Mouse (Mus musculus): Measurements from ENCODE around the gene Diaph3.
"Not testable (repeated sequence)": the region's sequence is repeated elsewhere in the genome, so short reads cannot be mapped to it uniquely, and the experiment has no call there.

The Diaph3 gene

DNA sequence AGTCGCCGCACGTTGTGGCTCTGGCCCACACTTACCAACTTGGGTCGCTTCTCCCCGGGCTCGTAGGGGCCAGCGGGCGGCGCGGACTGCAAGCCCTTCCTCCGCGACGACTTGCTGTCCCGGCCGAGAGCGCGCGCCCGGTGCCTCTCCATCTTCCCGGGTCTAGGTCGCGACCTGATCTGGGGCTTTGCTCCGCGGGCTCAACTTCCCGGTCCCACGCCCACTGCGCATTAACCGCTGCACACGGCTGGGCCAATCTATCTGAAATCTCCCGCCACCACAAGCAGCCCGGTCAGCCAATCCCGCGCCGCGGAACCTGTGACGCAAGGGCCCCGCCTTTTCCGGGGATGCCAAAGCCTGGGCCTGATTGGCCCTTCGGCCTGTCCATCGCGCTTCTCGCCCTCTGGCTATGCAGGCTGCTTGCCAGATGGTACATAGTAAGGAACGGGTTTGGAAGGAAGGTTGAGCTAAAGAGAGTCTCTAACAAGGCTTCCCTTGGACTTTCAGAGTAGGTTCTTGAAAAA, at the start of gene Diaph3:
TSS of gene Diaph3 (minus strand) at position 273 of the 524 bp plus-strand sequence.
- DNase-seq, result peak; percentile 82

DNA sequence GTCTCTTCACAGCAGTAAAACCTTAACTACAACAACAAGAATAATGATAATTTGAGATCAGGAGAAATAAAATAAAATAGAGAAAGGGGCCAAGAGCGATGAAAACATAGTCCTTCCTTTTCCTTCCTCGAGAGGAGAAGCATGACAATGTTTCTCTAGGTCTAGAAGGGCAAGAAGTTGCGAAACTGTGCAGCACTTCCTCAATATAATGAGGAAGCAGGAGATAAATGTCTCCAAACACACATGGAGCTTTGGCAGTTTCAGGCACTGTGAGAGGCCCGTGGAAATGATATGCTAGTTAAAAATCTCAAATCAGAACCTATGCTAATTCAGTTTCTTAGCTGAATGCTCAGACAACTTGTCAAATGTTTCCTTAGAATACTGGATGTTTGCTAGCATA, 49.6 kb upstream of the Diaph3 start:
- DNase-seq, result no peak

DNA sequence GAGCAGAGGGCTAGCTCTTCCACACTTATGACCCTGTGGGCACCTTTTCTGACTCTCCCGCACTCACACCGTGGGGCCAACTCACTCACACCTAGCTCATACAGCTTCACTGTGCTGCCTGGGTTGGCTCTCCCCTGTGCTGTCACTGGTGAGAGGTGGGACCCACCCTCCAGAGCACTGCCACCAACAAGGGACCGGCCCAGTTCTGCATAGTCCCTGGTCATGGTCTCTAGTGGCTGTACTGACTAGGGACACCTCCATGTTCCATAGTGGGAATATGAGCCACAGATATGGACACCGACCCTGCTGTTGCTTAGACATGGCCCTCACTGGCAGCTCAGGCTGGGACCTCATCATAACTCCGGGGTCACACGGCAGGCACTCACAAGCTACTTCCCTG, 30.5 kb upstream of the Diaph3 start:
- no peak for DNase-seq

DNA sequence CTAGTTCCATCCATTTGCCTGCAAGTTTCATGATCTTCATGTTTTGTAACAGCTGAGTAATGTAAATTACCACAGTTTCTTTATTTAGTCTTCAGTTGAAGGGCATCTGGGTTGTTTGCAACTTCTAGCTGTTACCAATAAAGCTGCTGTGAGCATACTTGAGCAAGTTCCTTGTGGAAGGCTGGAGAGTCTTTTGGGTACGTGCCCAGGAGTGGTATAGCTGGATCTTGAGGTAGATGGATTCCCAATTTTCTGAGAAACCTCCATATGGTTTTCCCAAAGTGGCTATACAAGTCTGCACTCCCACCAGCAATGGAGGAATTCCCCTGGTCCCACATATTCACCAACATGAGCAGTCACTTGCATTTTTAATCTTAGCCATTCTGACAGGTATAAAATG, 28.1 kb upstream of the Diaph3 start:
- DNase-seq, result no peak

DNA sequence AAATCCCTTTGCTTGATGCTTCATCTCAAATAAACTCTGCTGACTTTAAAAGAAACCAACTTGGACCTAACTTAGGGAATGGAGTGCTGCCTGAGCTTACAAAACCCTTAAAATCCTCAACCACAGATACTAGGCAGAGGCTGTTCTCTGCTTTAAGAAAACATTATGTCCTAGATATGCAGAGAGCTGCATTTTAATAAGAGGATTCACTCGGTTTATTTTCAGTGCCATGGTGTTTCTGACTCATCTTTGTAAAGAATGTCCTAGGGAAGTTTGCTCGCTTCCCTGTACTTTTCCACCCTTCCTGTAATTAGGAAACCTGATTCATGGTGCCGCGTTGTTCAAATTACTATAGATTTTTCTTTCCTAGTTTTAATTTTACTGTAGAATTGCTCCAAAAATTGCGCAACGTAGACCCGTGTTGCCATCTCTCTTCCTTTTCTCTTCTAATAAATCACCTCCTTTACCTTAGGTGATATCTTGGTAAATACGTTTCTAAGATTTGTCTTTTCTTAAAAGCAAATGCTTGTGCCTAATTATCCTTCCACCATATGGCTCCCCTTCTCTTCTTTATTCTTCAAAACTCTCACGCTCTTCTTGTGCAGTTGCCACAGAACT, 14.7 kb upstream of the Diaph3 start:
- no peak for DNase-seq

DNA sequence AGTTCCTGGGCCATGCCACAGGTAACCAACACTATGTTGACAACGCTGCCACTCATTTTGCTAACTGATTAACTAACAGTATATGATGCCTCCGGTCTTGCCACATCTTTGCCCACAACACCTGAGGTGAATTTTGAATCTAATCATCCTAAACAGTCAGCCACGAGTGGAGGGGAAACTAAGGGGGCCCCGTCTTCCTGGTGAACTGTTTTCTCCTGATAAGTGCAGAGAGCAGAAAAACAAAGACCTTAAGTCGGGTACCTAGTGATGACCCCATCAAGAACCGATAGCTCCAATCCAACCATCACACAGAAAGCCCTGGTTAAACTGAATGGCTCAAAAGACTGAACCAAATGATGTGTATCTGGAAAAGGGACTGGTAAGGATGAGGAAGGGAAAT, 8.6 kb upstream of the Diaph3 start:
- DNase-seq, result no peak

DNA sequence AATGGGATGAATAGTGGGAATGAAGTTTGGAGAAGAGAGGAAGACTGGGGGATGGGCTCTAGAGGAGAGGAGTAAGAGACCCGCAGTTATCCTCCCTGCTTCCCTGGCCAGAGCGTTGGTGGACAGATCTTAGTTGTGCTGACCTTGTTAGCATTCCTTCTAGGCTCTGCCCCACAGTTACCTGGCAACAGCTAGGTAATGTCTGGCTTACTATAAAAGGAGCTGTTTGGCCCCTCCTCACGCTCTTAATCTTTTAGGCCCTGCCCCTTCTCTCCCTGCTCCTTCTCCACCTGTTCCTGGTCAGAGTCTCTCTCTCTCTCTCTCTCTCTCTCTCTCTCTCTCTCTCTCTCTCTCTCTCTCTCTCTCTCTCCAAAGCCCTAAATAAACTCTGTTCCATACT, 5.7 kb upstream of the Diaph3 start:
- DNase-seq, result no peak

DNA sequence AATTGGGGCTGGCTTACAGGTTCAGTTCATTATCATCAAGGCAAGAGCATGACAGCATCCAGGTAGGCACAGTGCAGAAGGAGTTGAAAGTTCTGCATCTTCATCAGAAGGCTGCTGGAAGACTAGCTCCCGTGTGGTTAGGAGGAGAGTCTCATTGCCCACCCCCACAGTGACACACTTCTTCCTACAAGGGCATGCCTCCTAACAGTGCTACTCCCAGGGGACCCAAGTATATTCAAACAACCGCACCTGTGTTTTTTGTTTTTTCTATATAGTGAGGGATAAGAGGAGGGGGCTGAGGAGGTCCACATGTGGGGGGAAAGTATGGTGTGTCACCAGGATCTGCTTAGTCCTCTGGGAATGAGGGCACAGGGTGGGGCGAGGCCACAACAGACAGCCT, 4.3 kb upstream of the Diaph3 start:
- no peak for DNase-seq

DNA sequence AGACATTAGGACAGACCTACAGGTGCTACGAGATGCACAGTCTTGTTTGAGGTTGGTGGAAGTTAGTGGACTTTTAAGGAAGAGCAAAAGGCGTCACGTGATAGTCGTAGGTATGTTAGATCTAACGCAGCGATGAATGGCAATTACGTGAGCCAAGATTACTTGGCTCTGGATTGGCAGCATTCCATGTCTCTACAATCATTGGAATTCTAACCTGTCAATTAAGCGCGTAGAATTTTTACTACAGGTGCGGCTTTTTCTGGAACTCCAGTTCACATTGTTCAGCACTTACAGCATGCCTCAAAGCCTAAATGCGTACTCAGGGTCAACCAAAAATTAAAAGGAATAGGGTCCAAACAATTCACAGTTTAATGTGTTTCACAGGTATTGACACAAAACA, 742 bp upstream of the Diaph3 start:
- no peak for DNase-seq

DNA sequence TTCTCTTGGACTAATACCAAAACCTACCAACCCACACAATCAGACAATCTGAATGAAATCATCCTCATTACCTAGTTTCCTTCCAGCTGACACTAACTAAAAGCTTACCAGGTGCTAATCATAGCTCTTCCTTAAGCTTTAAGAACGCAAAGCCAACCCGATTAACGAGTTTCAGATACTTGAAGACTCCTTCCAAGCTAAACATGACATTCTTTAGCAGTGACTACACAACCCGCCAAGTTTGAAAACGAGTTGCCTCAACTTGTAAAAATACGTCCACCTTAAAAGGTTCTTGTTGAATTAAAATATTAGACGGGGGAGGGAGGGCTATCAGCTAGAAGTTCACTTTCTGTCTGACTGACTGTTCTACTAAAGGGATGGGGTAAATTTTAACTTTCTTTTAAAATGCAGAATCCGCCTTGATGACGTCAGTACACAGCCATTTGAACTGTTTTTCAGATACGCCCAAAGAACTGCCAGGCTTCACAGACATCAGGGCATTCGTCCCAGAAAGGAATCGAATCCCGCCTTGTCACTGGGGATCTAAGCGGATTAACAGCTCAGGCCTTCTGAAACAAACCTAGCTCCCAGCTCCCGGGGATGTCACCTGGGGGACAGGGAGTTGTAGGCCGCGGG, 590 bp downstream of the Diaph3 start:
- DNase-seq, result peak; percentile 1

DNA sequence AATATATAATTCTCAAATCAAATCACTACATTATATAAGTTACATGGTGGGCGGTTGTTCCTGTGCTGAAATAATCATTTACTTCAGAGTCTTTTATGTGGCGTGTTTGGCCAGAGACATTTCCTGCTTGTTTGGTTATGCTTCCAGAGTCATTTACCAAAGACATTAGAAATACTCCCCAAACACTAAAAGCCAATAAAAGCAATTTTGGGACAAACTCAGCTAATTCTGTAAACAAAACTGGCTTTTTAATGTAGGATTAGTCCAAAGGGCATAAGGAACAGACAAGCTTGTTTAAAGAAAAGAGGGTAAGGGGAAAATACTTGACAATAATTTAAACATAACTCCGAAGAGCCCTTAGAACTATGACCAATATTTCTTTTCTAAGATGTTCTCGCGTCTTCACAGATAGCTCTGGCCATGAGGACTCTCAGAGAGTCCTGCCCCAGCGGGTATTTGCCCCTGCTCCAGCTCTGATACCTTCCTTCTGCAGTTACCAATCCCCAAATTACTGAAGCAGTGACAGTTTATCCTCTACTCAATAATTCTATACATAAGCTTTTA, 14.9 kb downstream of the Diaph3 start:
- no peak for DNase-seq

DNA sequence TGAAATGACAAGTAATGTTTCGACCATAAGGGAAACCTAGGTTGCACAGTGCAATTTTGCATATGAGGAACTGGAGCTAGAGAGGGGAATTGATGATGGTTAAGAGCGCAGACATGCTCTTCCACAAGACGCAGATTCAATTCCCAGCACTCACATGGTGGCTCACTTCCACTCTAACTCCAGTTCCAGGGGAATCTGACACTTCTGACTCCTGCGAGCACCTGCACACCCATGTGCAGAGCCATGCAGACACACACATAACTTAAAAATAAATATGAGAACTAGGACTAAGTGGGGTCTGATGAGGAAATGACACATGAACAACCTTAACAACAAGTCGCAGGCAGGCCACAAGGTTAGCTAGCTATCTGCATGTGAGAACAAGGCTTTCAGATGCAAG, 15.5 kb downstream of the Diaph3 start:
- DNase-seq, result no peak

DNA sequence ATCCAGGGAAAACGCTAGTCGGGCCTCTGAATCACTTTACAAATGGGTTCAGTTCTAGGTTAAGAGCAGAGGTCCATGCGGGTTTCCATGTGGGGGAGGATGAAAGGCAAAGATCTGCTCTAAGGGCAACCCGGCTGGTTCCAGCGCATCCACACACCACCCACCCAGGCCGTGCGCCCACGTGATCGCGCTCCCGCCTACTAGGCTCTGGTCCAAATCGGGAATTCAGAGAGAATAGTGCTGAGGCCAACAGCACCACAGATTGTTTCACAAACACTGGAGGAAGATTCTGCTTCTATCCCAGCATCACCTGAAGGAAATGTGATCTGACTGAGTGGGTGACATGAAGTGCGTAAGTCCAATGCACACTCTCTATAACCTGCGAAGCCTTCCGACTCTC, 17.9 kb downstream of the Diaph3 start:
- no peak for DNase-seq

DNA sequence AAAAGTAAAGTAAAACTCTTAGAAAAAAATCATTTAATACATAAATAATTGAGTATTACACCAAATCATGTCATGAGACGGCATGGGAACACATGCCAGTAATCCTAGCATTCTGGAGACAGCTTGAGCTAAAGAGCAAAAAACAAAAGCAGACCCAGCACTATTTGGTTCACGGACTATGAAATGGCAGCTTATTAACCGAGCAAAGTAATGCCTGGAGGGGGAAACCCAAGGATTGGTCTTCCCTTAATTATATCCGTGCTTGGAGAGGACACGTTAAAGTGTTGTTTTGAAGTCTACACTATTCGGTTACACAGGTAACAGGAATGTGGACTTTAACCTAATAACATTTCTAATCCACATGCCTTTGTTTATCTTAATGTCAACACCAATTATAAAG, 19.2 kb downstream of the Diaph3 start:
- DNase-seq, result no peak

DNA sequence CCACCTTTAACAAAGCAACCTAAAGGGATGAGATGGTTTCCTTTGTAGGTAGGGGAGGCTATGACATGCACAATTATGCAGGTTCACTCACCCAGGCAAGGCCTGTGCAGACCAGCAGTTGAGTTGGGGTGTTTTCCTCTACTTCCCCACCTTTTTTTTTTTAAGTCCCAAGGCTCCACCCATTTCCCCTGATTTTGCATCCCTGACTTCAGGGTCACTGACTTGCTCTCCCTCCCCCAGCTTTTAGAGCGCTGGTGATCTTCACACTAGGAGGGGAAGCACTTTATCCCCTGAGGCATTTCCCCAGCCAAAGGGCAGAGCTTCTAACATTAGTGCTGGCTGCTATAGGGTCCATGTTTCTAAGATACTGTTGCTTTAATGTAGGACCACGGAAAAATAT, 30.4 kb downstream of the Diaph3 start:
- no peak for DNase-seq

DNA sequence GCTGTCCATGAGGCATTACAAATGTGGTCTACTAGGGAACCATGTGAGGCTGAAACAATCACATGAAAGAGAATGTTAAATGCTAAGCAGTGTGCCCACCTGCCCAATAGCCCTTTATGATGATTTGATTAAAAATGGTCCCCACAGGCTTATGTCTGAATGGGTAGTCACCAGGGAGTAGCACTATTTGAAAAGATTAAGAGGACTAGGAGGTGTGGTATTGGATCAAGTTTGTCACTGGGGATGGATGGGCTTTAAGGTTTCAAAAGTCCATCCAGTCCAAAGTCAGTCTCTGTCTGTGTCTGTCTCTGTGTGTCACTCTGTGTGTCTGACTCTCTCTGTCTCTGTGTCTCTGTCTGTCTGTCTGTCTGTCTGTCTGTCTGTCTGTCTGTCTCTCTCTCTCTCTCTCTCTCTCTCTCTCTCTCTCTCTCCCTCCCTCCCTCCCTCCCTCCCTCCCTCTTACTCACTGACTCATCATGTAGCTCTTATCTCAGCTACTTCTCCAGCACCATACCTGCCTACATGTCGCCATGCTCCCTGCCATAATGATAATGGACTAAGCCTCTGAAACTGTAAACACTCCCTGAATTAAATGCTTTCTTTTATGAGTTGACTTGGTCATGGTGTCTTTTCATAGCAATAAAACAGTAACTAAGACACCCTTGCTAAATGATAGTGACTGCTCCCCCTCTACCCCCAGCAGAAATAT, 41.5 kb downstream of the Diaph3 start:
- DNase-seq, result no peak

DNA sequence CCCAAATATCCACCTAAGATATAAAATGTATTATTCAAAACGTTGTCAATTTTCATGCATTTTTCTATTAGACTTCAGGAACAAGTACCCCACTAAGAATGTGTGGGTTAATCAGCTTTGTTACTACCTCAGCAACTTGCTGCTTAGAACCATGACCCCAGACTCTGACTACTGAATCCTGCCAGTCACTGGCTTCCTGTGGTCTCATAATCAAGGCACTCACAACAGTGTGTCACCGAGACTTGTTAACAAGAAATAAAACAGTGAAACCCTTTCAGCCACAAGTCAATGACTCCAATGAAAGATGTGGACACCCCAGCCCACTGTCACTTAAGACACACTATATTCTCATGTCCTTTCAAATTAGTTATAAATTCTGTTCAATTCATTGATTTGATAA, 42.9 kb downstream of the Diaph3 start:
- no peak for DNase-seq

DNA sequence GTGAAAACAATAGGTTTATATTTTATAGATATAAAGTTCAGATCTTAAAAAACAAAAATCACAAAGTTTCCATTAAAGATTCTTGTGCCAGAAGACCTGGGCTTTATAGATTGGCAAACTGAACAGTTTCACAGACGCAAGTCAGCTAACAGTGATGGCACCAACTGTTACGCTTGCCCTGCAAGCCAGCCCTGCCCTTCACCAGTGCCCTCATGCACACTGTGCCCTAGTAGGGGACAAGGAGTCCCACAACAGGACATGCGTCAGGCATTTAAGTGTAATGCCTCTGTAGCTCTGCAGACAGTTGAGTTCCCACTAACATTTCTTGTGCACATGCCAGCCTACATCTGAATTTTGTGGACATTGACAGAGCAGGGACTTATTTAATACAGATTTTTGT, 49.5 kb downstream of the Diaph3 start:
- no peak for DNase-seq

DNA sequence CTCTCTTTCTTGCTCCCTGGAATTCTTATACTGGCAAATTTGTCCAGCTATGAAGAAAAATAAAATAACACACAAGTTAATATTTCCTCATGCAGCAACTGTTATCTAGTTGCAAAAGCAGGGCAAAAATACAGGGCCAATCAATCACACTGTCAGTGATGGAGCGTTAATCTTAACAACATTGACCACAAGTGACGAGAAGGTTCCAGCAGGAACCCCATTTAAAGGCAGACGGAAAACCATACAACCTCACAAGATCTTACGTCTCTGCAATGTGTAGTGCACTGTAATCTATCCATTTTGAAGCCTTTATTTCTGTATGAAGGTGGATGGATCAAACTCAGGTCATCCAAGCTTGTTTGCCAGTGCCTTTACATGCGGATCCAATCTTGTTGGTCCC, 49.9 kb downstream of the Diaph3 start:
- DNase-seq, result no peak

DNA sequence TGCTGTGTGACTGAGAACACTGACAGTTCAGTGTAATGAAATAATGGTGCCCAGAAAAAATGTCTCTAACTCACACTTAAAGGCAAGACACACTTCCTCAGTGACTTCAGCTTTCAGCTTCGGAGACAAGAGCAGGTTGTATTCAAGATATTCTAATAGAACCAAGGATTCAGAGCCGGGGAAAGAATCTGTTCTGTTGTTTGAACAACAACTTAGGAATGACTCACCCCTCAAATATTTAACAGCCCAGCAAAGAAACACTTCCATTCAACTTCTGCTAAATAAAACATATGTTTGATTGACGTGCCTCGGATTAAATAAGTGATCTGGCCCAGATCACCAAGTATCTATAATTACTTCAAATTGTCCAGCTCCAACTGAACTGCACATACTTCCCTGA, 52.1 kb downstream of the Diaph3 start:
- no peak for DNase-seq

DNA sequence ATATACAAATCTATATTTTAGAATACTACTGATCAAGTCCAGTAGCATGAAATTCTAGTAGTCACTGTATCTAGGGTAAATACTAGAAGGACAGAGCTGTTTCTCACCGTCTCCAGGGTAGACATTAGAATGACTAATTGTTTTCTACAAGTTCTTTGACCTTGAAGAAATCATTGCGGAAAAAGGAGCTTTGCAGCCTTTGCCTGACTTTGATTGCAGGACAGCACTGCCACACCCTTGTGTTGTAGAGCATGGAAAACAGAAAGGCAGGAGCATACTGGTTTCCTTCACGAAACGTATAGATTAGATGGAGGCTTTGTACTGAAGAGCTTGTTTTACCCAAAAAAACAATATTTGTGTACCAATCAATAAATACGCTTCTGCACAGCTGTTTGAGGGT, 52.6 kb downstream of the Diaph3 start:
- DNase-seq, result no peak

DNA sequence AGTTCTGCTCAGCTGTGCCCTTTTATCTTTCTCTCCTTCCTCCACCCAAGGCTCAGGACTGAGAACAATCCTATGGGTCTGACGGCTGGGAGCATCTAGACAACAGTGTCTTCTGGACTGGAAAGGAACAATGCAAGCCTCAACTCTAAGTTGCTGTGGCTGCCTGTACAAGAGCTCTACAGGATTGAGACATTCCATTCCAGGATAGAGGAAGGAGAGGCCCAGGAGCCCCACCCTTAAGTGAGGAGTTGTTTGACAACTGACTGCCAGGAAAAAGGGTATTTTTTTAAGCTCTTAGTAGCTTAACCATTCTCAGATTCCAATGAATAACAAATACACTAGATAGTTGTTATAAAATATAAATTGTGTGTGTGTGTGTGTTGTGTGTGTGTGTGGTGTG, 53.0 kb downstream of the Diaph3 start:
- DNase-seq, result no peak

DNA sequence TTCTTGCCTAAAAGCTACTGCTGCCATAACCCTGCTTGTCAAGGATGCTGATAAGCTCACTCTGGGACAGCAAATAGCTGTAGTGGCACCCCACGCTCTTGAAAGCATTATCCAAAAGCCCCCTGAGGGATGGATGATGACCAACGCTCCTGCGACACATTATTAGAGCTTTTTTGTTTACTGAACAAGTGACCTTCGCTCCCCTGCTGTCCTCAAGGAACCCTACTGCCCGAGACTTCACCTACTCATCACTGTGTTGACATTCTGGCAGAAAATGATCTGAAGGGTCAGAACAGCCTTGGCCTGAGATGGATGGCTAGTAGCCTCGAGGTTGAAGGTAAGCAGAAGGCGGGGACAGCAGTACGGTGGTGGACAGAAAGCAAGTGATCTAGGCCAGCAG, 56.1 kb downstream of the Diaph3 start:
- not testable (repeated sequence) for DNase-seq

DNA sequence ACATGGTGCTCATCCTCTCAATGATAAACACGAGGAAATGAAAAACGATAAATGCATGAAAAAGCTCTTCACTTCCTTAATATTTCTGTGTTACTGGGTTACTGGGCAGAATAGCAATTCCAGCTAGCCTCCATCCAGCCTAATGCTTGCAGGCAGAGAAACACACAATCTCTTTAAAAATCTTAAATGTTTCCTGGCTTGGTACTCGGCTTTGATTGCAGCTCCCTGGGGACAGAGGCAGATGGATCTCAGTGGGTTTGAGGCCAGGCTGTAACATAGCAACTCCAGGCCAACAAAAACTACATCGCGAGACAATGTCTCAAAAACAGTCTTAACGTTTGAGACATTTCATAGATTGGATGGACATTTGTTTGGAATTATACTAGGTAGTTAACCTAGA, 57.1 kb downstream of the Diaph3 start:
- DNase-seq, result no peak

Data from cerebellum, adult 9-10 months (tissue).